ENCODE assay signal across 20 mouse cellular contexts in genomic region chr4:154214075-154214474, GRCm38 (mm10). TPM values are rescaled to one million over a fixed set of nuclear protein-coding genes. Genes with fewer than 3 reads are reported as not detected.
DNase-seq lines count a peak whose midpoint lies in the region; ATAC-seq and TF ChIP-seq lines count a peak whose summit lies in the region.
"Had no signal": no experiment of that assay in that cellular context is flagged by ENCODE, and none has a peak within 500 bp of the region (broad histone marks: within the 10 kb centered on the region; RNA-seq: fewer than 3 reads in every experiment).

No protein-coding gene starts in this region.

- ATAC-seq in heart, embryonic 12.5 days (ENCODE audit: insufficient number of reproducible peaks, low FRiP score) = no peak
- ATAC-seq in intestine, embryonic 15.5 days = peak; percentile 59
- no peak for ATAC-seq in intestine, postnatal 0 days
- ATAC-seq in embryonic facial prominence, embryonic 13.5 days (ENCODE audit: insufficient number of reproducible peaks, insufficient read depth, low FRiP score, low TSS enrichment, low read depth) = no peak
- no peak for ATAC-seq in limb, embryonic 15.5 days (ENCODE audit: insufficient number of reproducible peaks, low FRiP score, low TSS enrichment, low read depth)
- ATAC-seq: activated CD4-positive, CD25-positive, alpha-beta regulatory T cell, adult 4 months had no signal

- no peaks in the 10 kb centered on the region; the same call in none of the 2 replicates for H3K27me3 ChIP-seq in heart, embryonic 12.5 days (replicated peaks)
- H3K27me3 ChIP-seq in intestine, embryonic 15.5 days (replicated peaks) = no peaks in the 10 kb centered on the region
- 0 out of 2 replicates have a peak, but pooled peaks cover 5% of the 10 kb centered on the region for H3K27me3 ChIP-seq in intestine, postnatal 0 days (replicated peaks; ENCODE audit: control insufficient read depth, insufficient read depth, low read length)
- H3K27me3 ChIP-seq in embryonic facial prominence, embryonic 13.5 days = no peaks in the 10 kb centered on the region
- H3K27me3 ChIP-seq in limb, embryonic 15.5 days = no peaks in the 10 kb centered on the region
- H3K27me3 ChIP-seq: forebrain, embryonic 12.5 days; lung, embryonic 15.5 days; midbrain, embryonic 12.5 days; neural tube, embryonic 13.5 days had no signal

- no peak overlapping the region for H3K4me2 ChIP-seq in heart, embryonic 12.5 days
- H3K4me2 ChIP-seq in intestine, embryonic 15.5 days (replicated peaks) = no peak overlapping the region
- no peak overlapping the region for H3K4me2 ChIP-seq in intestine, postnatal 0 days (replicated peaks; ENCODE audit: low read depth)
- H3K4me2 ChIP-seq in embryonic facial prominence, embryonic 13.5 days = no peak overlapping the region
- no peak overlapping the region for H3K4me2 ChIP-seq in limb, embryonic 15.5 days
- H3K4me2 ChIP-seq: forebrain, embryonic 12.5 days; hindbrain, embryonic 14.5 days; lung, embryonic 15.5 days; midbrain, embryonic 12.5 days; neural tube, embryonic 13.5 days had no signal

- WGBS in heart, embryonic 12.5 days = 9% methylated on average over 5 of the region's 5 CpGs
- 7% methylated on average over 5 of the region's 5 CpGs for WGBS in intestine, embryonic 15.5 days
- WGBS in intestine, postnatal 0 days = 18% methylated on average over 5 of the region's 5 CpGs
- WGBS in embryonic facial prominence, embryonic 13.5 days = 9% methylated on average over 5 of the region's 5 CpGs
- 7% methylated on average over 5 of the region's 5 CpGs for WGBS in limb, embryonic 15.5 days

- H3K4me1 ChIP-seq in heart, embryonic 12.5 days (replicated peaks) = peaks cover 40% of the 10 kb centered on the region
- peaks cover 9% of the 10 kb centered on the region; the same call in 1 of the 2 replicates for H3K4me1 ChIP-seq in intestine, embryonic 15.5 days (replicated peaks)
- no peaks in the 10 kb centered on the region for H3K4me1 ChIP-seq in intestine, postnatal 0 days (replicated peaks; ENCODE audit: control insufficient read depth, insufficient read depth, low read length)
- H3K4me1 ChIP-seq in embryonic facial prominence, embryonic 13.5 days = peaks cover 61% of the 10 kb centered on the region
- H3K4me1 ChIP-seq in limb, embryonic 15.5 days = peaks cover 73% of the 10 kb centered on the region

- no peak overlapping the region for H3K4me3 ChIP-seq in heart, embryonic 12.5 days
- H3K4me3 ChIP-seq in intestine, embryonic 15.5 days (replicated peaks) = no peak overlapping the region
- no peak overlapping the region for H3K4me3 ChIP-seq in intestine, postnatal 0 days (ENCODE audit: low read depth, low read length)
- no peak overlapping the region for H3K4me3 ChIP-seq in embryonic facial prominence, embryonic 13.5 days
- no peak overlapping the region for H3K4me3 ChIP-seq in limb, embryonic 15.5 days
- H3K4me3 ChIP-seq: forebrain, embryonic 12.5 days; lung, embryonic 15.5 days; midbrain, embryonic 12.5 days; neural tube, embryonic 13.5 days had no signal

- no peaks in the 10 kb centered on the region for H3K36me3 ChIP-seq in heart, embryonic 12.5 days
- H3K36me3 ChIP-seq in intestine, embryonic 15.5 days = no peaks in the 10 kb centered on the region
- H3K36me3 ChIP-seq in intestine, postnatal 0 days (ENCODE audit: control insufficient read depth, insufficient read depth) = no peaks in the 10 kb centered on the region
- 0 out of 2 replicates have a peak, but pooled peaks cover 3% of the 10 kb centered on the region for H3K36me3 ChIP-seq in embryonic facial prominence, embryonic 13.5 days
- no peaks in the 10 kb centered on the region for H3K36me3 ChIP-seq in limb, embryonic 15.5 days
- H3K36me3 ChIP-seq: forebrain, embryonic 12.5 days; G1E; lung, embryonic 15.5 days; midbrain, embryonic 12.5 days; neural tube, embryonic 13.5 days had no signal

- no peak for TF ChIP-seq CTCF in intestine, postnatal 0 days (IDR thresholded peaks at IDR 0.05; ENCODE audit: low read depth)

- H3K27ac ChIP-seq in heart, embryonic 12.5 days (ENCODE audit: poor library complexity, severe bottlenecking) = peak overlapping the region; percentile 26; the same call in 1 of the 2 replicates
- peak overlapping the region; percentile 22; the same call in 1 of the 2 replicates for H3K27ac ChIP-seq in intestine, embryonic 15.5 days
- H3K27ac ChIP-seq in intestine, postnatal 0 days (ENCODE audit: low read depth, low read length) = no peak overlapping the region
- H3K27ac ChIP-seq in embryonic facial prominence, embryonic 13.5 days = peak overlapping the region; percentile 75
- peak overlapping the region; percentile 82 for H3K27ac ChIP-seq in limb, embryonic 15.5 days
- H3K27ac ChIP-seq: forebrain, embryonic 12.5 days; hindbrain, embryonic 14.5 days; kidney, postnatal 0 days; lung, embryonic 15.5 days; midbrain, embryonic 12.5 days; neural tube, embryonic 13.5 days had no signal

- H3K9me3 ChIP-seq in heart, embryonic 12.5 days (replicated peaks) = no peaks in the 10 kb centered on the region
- no peaks in the 10 kb centered on the region for H3K9me3 ChIP-seq in intestine, embryonic 15.5 days
- no peaks in the 10 kb centered on the region for H3K9me3 ChIP-seq in intestine, postnatal 0 days (ENCODE audit: control insufficient read depth)
- H3K9me3 ChIP-seq in embryonic facial prominence, embryonic 13.5 days = no peaks in the 10 kb centered on the region; the same call in 1 of the 2 replicates
- no peaks in the 10 kb centered on the region for H3K9me3 ChIP-seq in limb, embryonic 15.5 days
- H3K9me3 ChIP-seq: forebrain, embryonic 12.5 days; lung, embryonic 15.5 days; midbrain, embryonic 12.5 days; neural tube, embryonic 13.5 days had no signal

- no peak for DNase-seq in heart, adult 9 months (ENCODE audit: low spot score in 2 of 2)
- no peak for DNase-seq in urinary bladder, postnatal 4 days (ENCODE audit: low spot score in 2 of 2)
- no peak for DNase-seq in ovary, postnatal 10 days (ENCODE audit: low spot score)
- DNase-seq: cerebellum, adult 9-11 months; kidney, adult 11 months; right cerebral cortex, postnatal 14 days; spleen, adult 18-20 months had no signal

- H3K9ac ChIP-seq in heart, embryonic 12.5 days = 0 out of 2 replicates have a peak overlapping the region, but pooled peaks have one; percentile 3
- H3K9ac ChIP-seq in intestine, embryonic 15.5 days = no peak overlapping the region
- H3K9ac ChIP-seq in intestine, postnatal 0 days (ENCODE audit: low read depth, low read length) = no peak overlapping the region
- H3K9ac ChIP-seq in embryonic facial prominence, embryonic 13.5 days = peak overlapping the region; percentile 49; the same call in 1 of the 2 replicates
- no peak overlapping the region for H3K9ac ChIP-seq in limb, embryonic 15.5 days
- H3K9ac ChIP-seq: forebrain, embryonic 12.5 days; hindbrain, embryonic 14.5 days; lung, embryonic 15.5 days; midbrain, embryonic 12.5 days; neural tube, embryonic 13.5 days had no signal

RNA-seq across cellular contexts. Expression of gene Megf6, which starts 43.5 kb away (rescaled TPM):
- polyA plus RNA-seq in heart, embryonic 12.5 days (2016; fragmentation: Nextera tagmentation; extraction: Ambion mirVana) = 16.0 and 19.4 TPM in 2 replicates
- polyA plus RNA-seq in intestine, embryonic 15.5 days (2015; fragmentation: Nextera tagmentation; extraction: Ambion mirVana) = 13.1 and 14.2 TPM in 2 replicates
- polyA plus RNA-seq in intestine, postnatal 0 days (2015; fragmentation: Nextera tagmentation; extraction: Ambion mirVana) = 4.4 and 4.5 TPM in 2 replicates
- 99.7 and 104 TPM in 2 replicates for polyA plus RNA-seq in embryonic facial prominence, embryonic 13.5 days (2015; fragmentation: Nextera tagmentation; extraction: Ambion mirVana)
- 104 and 110 TPM in 2 replicates for polyA plus RNA-seq in limb, embryonic 15.5 days (2015; fragmentation: Nextera tagmentation; extraction: Ambion mirVana)
- polyA plus RNA-seq: activated CD4-positive, CD25-positive, alpha-beta regulatory T cell, adult 4 months had no signal

RNA-seq across cellular contexts. Expression of gene Tprgl, which starts 53.6 kb away (rescaled TPM):
- polyA plus RNA-seq in heart, embryonic 12.5 days (2016; fragmentation: Nextera tagmentation; extraction: Ambion mirVana) = 128 and 135 TPM in 2 replicates
- polyA plus RNA-seq in intestine, embryonic 15.5 days (2015; fragmentation: Nextera tagmentation; extraction: Ambion mirVana) = 102 and 110 TPM in 2 replicates
- polyA plus RNA-seq in intestine, postnatal 0 days (2015; fragmentation: Nextera tagmentation; extraction: Ambion mirVana) = 90.3 and 95.4 TPM in 2 replicates
- 129 and 140 TPM in 2 replicates for polyA plus RNA-seq in embryonic facial prominence, embryonic 13.5 days (2015; fragmentation: Nextera tagmentation; extraction: Ambion mirVana)
- 149 and 157 TPM in 2 replicates for polyA plus RNA-seq in limb, embryonic 15.5 days (2015; fragmentation: Nextera tagmentation; extraction: Ambion mirVana)

Comparison
In these comparisons a context has a peak if more than half of its experiments do, and no peak if none do; other contexts are left out.
1. H3K9ac ChIP-seq: peak in heart, embryonic 12.5 days (single experiment) and embryonic facial prominence, embryonic 13.5 days (single experiment); none in intestine, embryonic 15.5 days (single experiment), intestine, postnatal 0 days (single experiment) and limb, embryonic 15.5 days (single experiment).